Mouse (Mus musculus): ENCODE results near the gene Cfap43. TPM values are rescaled to one million over a fixed set of nuclear protein-coding genes. Genes with fewer than 3 reads are reported as not detected.

Cfap43 gene
- polyA plus RNA-seq, 1 experiment = 0.02 TPM

- H3K79me2 ChIP-seq (ENCODE audit: control insufficient read depth, insufficient read depth) = no peaks in the 10 kb centered on the region
- TF ChIP-seq E2F4 (IDR thresholded peaks at IDR 0.05; ENCODE audit: insufficient read depth) (no peak), POLR2AphosphoS2 (IDR thresholded peaks at IDR 0.05; ENCODE audit: insufficient read length, low read depth) (no peak), TCF12 (IDR thresholded peaks at IDR 0.05; ENCODE audit: insufficient read depth, poor library complexity, severe bottlenecking) (no peak), USF1 (IDR thresholded peaks at IDR 0.05; ENCODE audit: low read depth) (no peak), REST (IDR thresholded peaks at IDR 0.05; ENCODE audit: insufficient read depth, insufficient read length) (no peak), POLR2A (IDR thresholded peaks at IDR 0.05; ENCODE audit: insufficient read length, low read depth) (no peak), MYOD1 (IDR thresholded peaks at IDR 0.05; ENCODE audit: control insufficient read depth in 1 of 3, insufficient read length in 2 of 3, low read depth in 2 of 3) (no peak), MAX (IDR thresholded peaks at IDR 0.05; ENCODE audit: low read depth) (no peak), CEBPB (IDR thresholded peaks at IDR 0.05; ENCODE audit: insufficient read depth, poor library complexity, severe bottlenecking) (no peak), SRF (IDR thresholded peaks at IDR 0.05; ENCODE audit: control insufficient read depth, insufficient read length, low read depth) (no peak), MYOG (IDR thresholded peaks at IDR 0.05; ENCODE audit: control insufficient read depth in 1 of 3, insufficient read depth in 1 of 3, insufficient read length in 2 of 3, low read depth in 2 of 3) (no peak), TCF3 (IDR thresholded peaks at IDR 0.05; ENCODE audit: insufficient read length, low read depth) (no peak)
- H3ac ChIP-seq (ENCODE audit: control insufficient read depth, insufficient read length) = no peak overlapping the region
- no peak overlapping the region for H3K4me3 ChIP-seq
- H3K4me2 ChIP-seq (ENCODE audit: low read depth) = no peak overlapping the region
- H3K36me3 ChIP-seq (ENCODE audit: control insufficient read depth, insufficient read depth) = no peaks in the 10 kb centered on the region
- H3K27me3 ChIP-seq (ENCODE audit: control insufficient read depth, insufficient read depth, insufficient read length) = no peaks in the 10 kb centered on the region
Measured at GRCm38 (mm10) chr19:47747072-47747471, 172.0 kb downstream of the Cfap43 start.

GRCm38 (mm10) chr19:47731931-47732330 is 187.2 kb downstream of the Cfap43 start:
- Histone ChIP-seq H3K36me3 (ENCODE audit: control insufficient read depth, insufficient read depth) (peaks cover 34% of the 10 kb centered on the region), H3K27me3 (ENCODE audit: control insufficient read depth, insufficient read depth, insufficient read length) (no peaks in the 10 kb centered on the region), H3K79me2 (ENCODE audit: control insufficient read depth, insufficient read depth) (peaks cover 21% of the 10 kb centered on the region), H3K4me3 (peak overlapping the region; percentile 69), H3ac (ENCODE audit: control insufficient read depth, insufficient read length) (peak overlapping the region; percentile 89), H3K4me2 (ENCODE audit: low read depth) (peak overlapping the region; percentile 72)
- no peak for TF ChIP-seq CEBPB (IDR thresholded peaks at IDR 0.05; ENCODE audit: insufficient read depth, poor library complexity, severe bottlenecking)
- TF ChIP-seq POLR2AphosphoS2 (IDR thresholded peaks at IDR 0.05; ENCODE audit: insufficient read length, low read depth) = no peak
- TF ChIP-seq MAX (IDR thresholded peaks at IDR 0.05; ENCODE audit: low read depth) = no peak
- TF ChIP-seq TCF12 (IDR thresholded peaks at IDR 0.05; ENCODE audit: insufficient read depth, poor library complexity, severe bottlenecking) = no peak
- no peak for TF ChIP-seq SRF (IDR thresholded peaks at IDR 0.05; ENCODE audit: control insufficient read depth, insufficient read length, low read depth)
- no peak for TF ChIP-seq REST (IDR thresholded peaks at IDR 0.05; ENCODE audit: insufficient read depth, insufficient read length)
- no peak for TF ChIP-seq POLR2A (IDR thresholded peaks at IDR 0.05; ENCODE audit: insufficient read length, low read depth)
- TF ChIP-seq E2F4 (IDR thresholded peaks at IDR 0.05; ENCODE audit: insufficient read depth) = no peak
- TF ChIP-seq MYOD1 (IDR thresholded peaks at IDR 0.05; ENCODE audit: control insufficient read depth in 1 of 3, insufficient read length in 2 of 3, low read depth in 2 of 3) = no peak
- no peak for TF ChIP-seq TCF3 (IDR thresholded peaks at IDR 0.05; ENCODE audit: insufficient read length, low read depth)
- no peak for TF ChIP-seq USF1 (IDR thresholded peaks at IDR 0.05; ENCODE audit: low read depth)
- TF ChIP-seq MYOG (IDR thresholded peaks at IDR 0.05; ENCODE audit: control insufficient read depth in 1 of 3, insufficient read depth in 1 of 3, insufficient read length in 2 of 3, low read depth in 2 of 3) = no peak

GRCm38 (mm10) chr19:47731071-47731881 is 187.8 kb downstream of the Cfap43 start, which contains the start of gene Sfr1:
Gene Sfr1, plus strand, starts transcription at chr19:47731682.
- H3ac ChIP-seq (ENCODE audit: control insufficient read depth, insufficient read length) = peak within 1 kb of the TSS; percentile 89
- H3K4me3 ChIP-seq = peak within 1 kb of the TSS; percentile 69
- TF ChIP-seq REST (IDR thresholded peaks at IDR 0.05; ENCODE audit: insufficient read depth, insufficient read length) = no peak
- TF ChIP-seq POLR2A (IDR thresholded peaks at IDR 0.05; ENCODE audit: insufficient read length, low read depth) = peak; percentile 93
- peak in 2 of 3 experiments; percentile 61 to 70 for TF ChIP-seq MYOD1 (IDR thresholded peaks at IDR 0.05; ENCODE audit: control insufficient read depth in 1 of 3, insufficient read length in 2 of 3, low read depth in 2 of 3)
- peak in 1 of 3 experiments; percentile 63 for TF ChIP-seq MYOG (IDR thresholded peaks at IDR 0.05; ENCODE audit: control insufficient read depth in 1 of 3, insufficient read depth in 1 of 3, insufficient read length in 2 of 3, low read depth in 2 of 3)
- no peak for TF ChIP-seq E2F4 (IDR thresholded peaks at IDR 0.05; ENCODE audit: insufficient read depth)
- TF ChIP-seq POLR2AphosphoS2 (IDR thresholded peaks at IDR 0.05; ENCODE audit: insufficient read length, low read depth) = peak; percentile 93
- peaks cover 21% of the 10 kb centered on the region for H3K79me2 ChIP-seq (ENCODE audit: control insufficient read depth, insufficient read depth)
- H3K36me3 ChIP-seq (ENCODE audit: control insufficient read depth, insufficient read depth) = peaks cover 34% of the 10 kb centered on the region
- H3K4me2 ChIP-seq (ENCODE audit: low read depth) = peak within 1 kb of the TSS; percentile 97
- H3K27me3 ChIP-seq (ENCODE audit: control insufficient read depth, insufficient read depth, insufficient read length) = no peaks in the 10 kb centered on the region

GRCm38 (mm10) chr19:47730691-47731070 is 188.4 kb downstream of the Cfap43 start:
- Histone ChIP-seq H3K27me3 (ENCODE audit: control insufficient read depth, insufficient read depth, insufficient read length) (no peaks in the 10 kb centered on the region), H3K4me3 (peak overlapping the region; percentile 69), H3K4me2 (ENCODE audit: low read depth) (peak overlapping the region; percentile 97), H3K36me3 (ENCODE audit: control insufficient read depth, insufficient read depth) (peaks cover 30% of the 10 kb centered on the region), H3ac (ENCODE audit: control insufficient read depth, insufficient read length) (peak overlapping the region; percentile 89), H3K79me2 (ENCODE audit: control insufficient read depth, insufficient read depth) (peaks cover 21% of the 10 kb centered on the region)
- no peak for TF ChIP-seq CEBPB (IDR thresholded peaks at IDR 0.05; ENCODE audit: insufficient read depth, poor library complexity, severe bottlenecking)
- no peak for TF ChIP-seq USF1 (IDR thresholded peaks at IDR 0.05; ENCODE audit: low read depth)
- no peak for TF ChIP-seq MYOD1 (IDR thresholded peaks at IDR 0.05; ENCODE audit: control insufficient read depth in 1 of 3, insufficient read length in 2 of 3, low read depth in 2 of 3)
- TF ChIP-seq MYOG (IDR thresholded peaks at IDR 0.05; ENCODE audit: control insufficient read depth in 1 of 3, insufficient read depth in 1 of 3, insufficient read length in 2 of 3, low read depth in 2 of 3) = no peak
